19 mouse cellular contexts compared by ENCODE assay signal in the genomic region with DNA sequence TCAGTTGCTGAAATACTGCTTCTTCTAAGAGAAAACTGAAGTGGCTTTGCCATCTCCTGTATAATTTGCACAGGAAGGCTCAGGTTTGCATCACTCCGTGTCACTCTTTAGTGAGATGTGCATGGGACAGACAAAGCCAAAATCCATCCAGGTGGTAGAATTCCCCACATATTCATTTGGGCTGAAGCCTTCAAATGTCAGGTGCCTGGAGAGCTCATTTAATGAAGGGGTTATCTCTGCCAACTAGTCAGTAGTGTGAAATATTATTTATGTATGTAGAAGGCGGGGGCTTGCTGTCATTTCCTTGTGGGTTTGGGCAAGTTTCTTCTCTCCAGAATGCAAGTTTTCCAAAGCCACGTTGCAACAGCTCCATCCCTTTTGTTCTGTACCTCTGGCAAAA.
A peak's percentile ranks its signal among the peaks of the same experiment; 100 is the strongest.
DNase-seq lines count a peak whose midpoint lies in the region; ATAC-seq and TF ChIP-seq lines count a peak whose summit lies in the region.
"Had no signal": no experiment of that assay in that cellular context is flagged by ENCODE, and none has a peak within 500 bp of the region (broad histone marks: within the 10 kb centered on the region; RNA-seq: fewer than 3 reads in every experiment).

No protein-coding gene starts in this region.

- H3K9ac ChIP-seq in forebrain, embryonic 16.5 days (replicated peaks; ENCODE audit: low read depth, low read length) = no peak overlapping the region
- H3K9ac ChIP-seq: heart, embryonic 12.5 days; neural tube, embryonic 15.5 days had no signal

- ATAC-seq in forebrain, embryonic 16.5 days = peak; percentile 57
- ATAC-seq: intestine, postnatal 0 days had no signal

- no peak overlapping the region for H3K4me3 ChIP-seq in forebrain, embryonic 16.5 days (replicated peaks; ENCODE audit: low read length)
- no peak overlapping the region for H3K4me3 ChIP-seq in forebrain, embryonic 10.5 days
- H3K4me3 ChIP-seq in cerebellum, adult 2 months (replicated peaks; ENCODE audit: insufficient read depth, low read depth, low read length) = no peak overlapping the region
- H3K4me3 ChIP-seq: heart, embryonic 12.5 days; hindbrain, embryonic 10.5 days; layer of hippocampus, adult 2 months; neural tube, embryonic 15.5 days had no signal

- H3K27me3 ChIP-seq in forebrain, embryonic 16.5 days (replicated peaks; ENCODE audit: control insufficient read depth, insufficient read depth, low read length) = no peaks in the 10 kb centered on the region
- no peaks in the 10 kb centered on the region for H3K27me3 ChIP-seq in forebrain, embryonic 10.5 days (ENCODE audit: poor library complexity, severe bottlenecking)
- no peaks in the 10 kb centered on the region for H3K27me3 ChIP-seq in cerebellum, adult 2 months (ENCODE audit: control insufficient read depth, insufficient read depth, low read length)
- H3K27me3 ChIP-seq: heart, embryonic 12.5 days; neural tube, embryonic 15.5 days had no signal

- DNase-seq in forebrain, embryonic 10.5 days (ENCODE audit: extremely low spot score, low spot score) = no peak
- peak; percentile 64 for DNase-seq in brain, embryonic 14.5 days (ENCODE audit: low read depth)
- peak; percentile 21 to 67 for DNase-seq in cerebellum, adult 2 months
- peak; percentile 25 to 34 for DNase-seq in cerebellum, postnatal 25 days
- DNase-seq in Muller cell, postnatal 12 days (ENCODE audit: inconsistent ontology term) = no peak
- DNase-seq in gastrocnemius, postnatal 14 days = no peak
- DNase-seq: adrenal gland, postnatal 10 days; heart, adult 11 months; heart, postnatal 10 days; kidney, postnatal 25 days; lung, postnatal 4 days; right cerebral cortex, postnatal 14 days had no signal

- intact Hi-C loops in gastrocnemius, postnatal 14 days (cut with DNase I; ENCODE audit: low total_unique reads) = no loop called here

- TF ChIP-seq CTCF in brain, embryonic 14.5 days (IDR thresholded peaks at IDR 0.05; ENCODE audit: borderline replicate concordance, extremely low read depth, insufficient read depth, insufficient read length) = no peak
- TF ChIP-seq CTCF in cerebellum, adult 2 months (IDR thresholded peaks at IDR 0.05; ENCODE audit: borderline replicate concordance, insufficient read depth, low read depth, low read length) = no peak

- H3K9me3 ChIP-seq in forebrain, embryonic 16.5 days (ENCODE audit: control insufficient read depth, low read length) = no peaks in the 10 kb centered on the region
- H3K9me3 ChIP-seq in forebrain, embryonic 10.5 days = no peaks in the 10 kb centered on the region
- H3K9me3 ChIP-seq: heart, embryonic 12.5 days; hindbrain, embryonic 10.5 days; neural tube, embryonic 15.5 days had no signal

- TF ChIP-seq POLR2A in brain, embryonic 14.5 days (IDR thresholded peaks at IDR 0.05; ENCODE audit: borderline replicate concordance, extremely low read depth, insufficient read depth, insufficient read length, poor library complexity, severe bottlenecking) = no peak
- no peak for TF ChIP-seq POLR2A in cerebellum, adult 2 months (IDR thresholded peaks at IDR 0.05; ENCODE audit: borderline replicate concordance, insufficient read depth, low read length)

- no peaks in the 10 kb centered on the region for H3K36me3 ChIP-seq in forebrain, embryonic 16.5 days (ENCODE audit: control insufficient read depth, insufficient read depth)
- H3K36me3 ChIP-seq in forebrain, embryonic 10.5 days (replicated peaks) = no peaks in the 10 kb centered on the region
- H3K36me3 ChIP-seq: heart, embryonic 12.5 days; hindbrain, embryonic 10.5 days; neural tube, embryonic 15.5 days had no signal

- H3K4me1 ChIP-seq in forebrain, embryonic 16.5 days (replicated peaks; ENCODE audit: control insufficient read depth, insufficient read depth, low read length) = peaks cover 3% of the 10 kb centered on the region; the same call in 1 of the 2 replicates
- no peaks in the 10 kb centered on the region for H3K4me1 ChIP-seq in forebrain, embryonic 10.5 days
- H3K4me1 ChIP-seq in cerebellum, adult 2 months (ENCODE audit: control insufficient read depth, insufficient read depth, low read length) = peaks cover 10% of the 10 kb centered on the region; the same call in 1 of the 2 replicates
- H3K4me1 ChIP-seq: heart, embryonic 12.5 days; hindbrain, embryonic 10.5 days; neural tube, embryonic 15.5 days had no signal

- no peak overlapping the region for H3K4me2 ChIP-seq in forebrain, embryonic 16.5 days (ENCODE audit: low read length)
- H3K4me2 ChIP-seq: heart, embryonic 12.5 days; neural tube, embryonic 15.5 days had no signal

- 45% methylated on average over 3 of the region's 3 CpGs for WGBS in forebrain, embryonic 16.5 days
- 82% methylated on average over 3 of the region's 3 CpGs for WGBS in forebrain, embryonic 10.5 days
- 38% methylated on average over 3 of the region's 3 CpGs for WGBS in cerebellum, adult 2 months

- H3K27ac ChIP-seq in forebrain, embryonic 16.5 days (ENCODE audit: low read length) = peak overlapping the region; percentile 69
- H3K27ac ChIP-seq in forebrain, embryonic 10.5 days = no peak overlapping the region
- no peak overlapping the region for H3K27ac ChIP-seq in cerebellum, adult 2 months (ENCODE audit: insufficient read depth, low read length)
- H3K27ac ChIP-seq: hindbrain, embryonic 10.5 days; layer of hippocampus, adult 2 months; neural tube, embryonic 15.5 days; stomach, postnatal 0 days had no signal

Comparison
In these comparisons a context has a peak if more than half of its experiments do, and no peak if none do; other contexts are left out.
1. DNase-seq: peak in brain, embryonic 14.5 days (single experiment), cerebellum, adult 2 months (2 of 2) and cerebellum, postnatal 25 days (2 of 2); none in forebrain, embryonic 10.5 days (single experiment), Muller cell, postnatal 12 days (single experiment) and gastrocnemius, postnatal 14 days (single experiment).